Mouse (Mus musculus): ENCODE data around the gene Inhbe. TPM values are rescaled to one million over a fixed set of nuclear protein-coding genes. Genes with fewer than 3 reads are reported as not detected.

The Inhbe gene
- total RNA-seq, 1 experiment = 0.22 TPM

- no peak overlapping the region for H3K27ac ChIP-seq (ENCODE audit: insufficient read depth, low read depth, low read length, poor library complexity, severe bottlenecking)
- in situ Hi-C loops (cut with MboI; ENCODE audit: low sequenced_read_pairs in 2 of 2, unreplicated experiment in 2 of 2) = no loop called here
- TF ChIP-seq HCFC1 (IDR thresholded peaks at IDR 0.05; ENCODE audit: borderline replicate concordance, insufficient read depth, low read length) (no peak), ZC3H11A (IDR thresholded peaks at IDR 0.05; ENCODE audit: borderline replicate concordance, low read depth, low read length) (no peak), MAFK (IDR thresholded peaks at IDR 0.05; ENCODE audit: insufficient read depth, low read depth, low read length) (no peak), CHD2 (IDR thresholded peaks at IDR 0.05; ENCODE audit: low read depth, low read length) (no peak), ZNF384 (IDR thresholded peaks at IDR 0.05; ENCODE audit: low read depth, low read length) (no peak)
- H3K4me3 ChIP-seq (ENCODE audit: insufficient read depth in 1 of 2, low read depth in 1 of 2, low read length in 2 of 2, poor library complexity in 1 of 2, severe bottlenecking in 1 of 2) = no peak overlapping the region
- H3K4me1 ChIP-seq (ENCODE audit: control insufficient read depth in 2 of 2, insufficient read depth in 2 of 2, low read length in 2 of 2, poor library complexity in 1 of 2) = peaks cover 11 to 32% of the 10 kb centered on the region in 2 experiments
- H3K36me3 ChIP-seq (ENCODE audit: control insufficient read depth, insufficient read depth, low read length, poor library complexity, severe bottlenecking) = peaks cover 36% of the 10 kb centered on the region
- no peak for DNase-seq (ENCODE audit: low read depth, low spot score)
- no peaks in the 10 kb centered on the region for H3K9me3 ChIP-seq (ENCODE audit: control insufficient read depth, insufficient read depth, low read depth, low read length)
- no peak overlapping the region for H3K9ac ChIP-seq (ENCODE audit: insufficient read depth, low read depth, low read length, poor library complexity, severe bottlenecking)
These were observed 18.9 kb downstream of the Inhbe start for GRCm38 (mm10) chr10:127335271-127335670.

- DNase-seq (ENCODE audit: low read depth, low spot score) = no peak
- Histone ChIP-seq H3K9ac (ENCODE audit: insufficient read depth, low read depth, low read length, poor library complexity, severe bottlenecking) (peak overlapping the region; percentile 50), H3K36me3 (ENCODE audit: control insufficient read depth, insufficient read depth, low read length, poor library complexity, severe bottlenecking) (peaks cover 35% of the 10 kb centered on the region), H3K9me3 (ENCODE audit: control insufficient read depth, insufficient read depth, low read depth, low read length) (no peaks in the 10 kb centered on the region), H3K4me3 (ENCODE audit: insufficient read depth in 1 of 2, low read depth in 1 of 2, low read length in 2 of 2, poor library complexity in 1 of 2, severe bottlenecking in 1 of 2) (peak overlapping the region in 1 of 2 experiments; percentile 35; a peak in 1 of 4 replicates), H3K27ac (ENCODE audit: insufficient read depth, low read depth, low read length, poor library complexity, severe bottlenecking) (peak overlapping the region; percentile 14; the same call in 1 of the 2 replicates), H3K4me1 (ENCODE audit: control insufficient read depth in 2 of 2, insufficient read depth in 2 of 2, low read length in 2 of 2, poor library complexity in 1 of 2) (peaks cover 9 to 31% of the 10 kb centered on the region in 2 experiments)
- TF ChIP-seq MAFK (IDR thresholded peaks at IDR 0.05; ENCODE audit: insufficient read depth, low read depth, low read length) (no peak), CHD2 (IDR thresholded peaks at IDR 0.05; ENCODE audit: low read depth, low read length) (no peak), HCFC1 (IDR thresholded peaks at IDR 0.05; ENCODE audit: borderline replicate concordance, insufficient read depth, low read length) (no peak), ZC3H11A (IDR thresholded peaks at IDR 0.05; ENCODE audit: borderline replicate concordance, low read depth, low read length) (no peak), ZNF384 (IDR thresholded peaks at IDR 0.05; ENCODE audit: low read depth, low read length) (no peak)
- in situ Hi-C loops (cut with MboI; ENCODE audit: low sequenced_read_pairs in 2 of 2, unreplicated experiment in 2 of 2) = no loop called here
These were observed 21.1 kb downstream of the Inhbe start for GRCm38 (mm10) chr10:127333152-127333551.

GRCm38 (mm10) chr10:127332211-127332874 is 21.9 kb downstream of the Inhbe start:
- no peak for DNase-seq (ENCODE audit: low read depth, low spot score)
- TF ChIP-seq HCFC1 (IDR thresholded peaks at IDR 0.05; ENCODE audit: borderline replicate concordance, insufficient read depth, low read length) (no peak), ZNF384 (IDR thresholded peaks at IDR 0.05; ENCODE audit: low read depth, low read length) (no peak), CHD2 (IDR thresholded peaks at IDR 0.05; ENCODE audit: low read depth, low read length) (no peak), ZC3H11A (IDR thresholded peaks at IDR 0.05; ENCODE audit: borderline replicate concordance, low read depth, low read length) (no peak), MAFK (IDR thresholded peaks at IDR 0.05; ENCODE audit: insufficient read depth, low read depth, low read length) (no peak)
- Histone ChIP-seq H3K4me1 (ENCODE audit: control insufficient read depth in 2 of 2, insufficient read depth in 2 of 2, low read length in 2 of 2, poor library complexity in 1 of 2) (peaks cover 11 to 30% of the 10 kb centered on the region in 2 experiments), H3K4me3 (ENCODE audit: insufficient read depth in 1 of 2, low read depth in 1 of 2, low read length in 2 of 2, poor library complexity in 1 of 2, severe bottlenecking in 1 of 2) (peak overlapping the region; percentile 3 to 53; a peak in 3 of 4 replicates), H3K9me3 (ENCODE audit: control insufficient read depth, insufficient read depth, low read depth, low read length) (no peaks in the 10 kb centered on the region), H3K27ac (ENCODE audit: insufficient read depth, low read depth, low read length, poor library complexity, severe bottlenecking) (no peak overlapping the region; the same call in 1 of the 2 replicates), H3K36me3 (ENCODE audit: control insufficient read depth, insufficient read depth, low read length, poor library complexity, severe bottlenecking) (peaks cover 32% of the 10 kb centered on the region), H3K9ac (ENCODE audit: insufficient read depth, low read depth, low read length, poor library complexity, severe bottlenecking) (peak overlapping the region; percentile 65)
- in situ Hi-C loops (cut with MboI; ENCODE audit: low sequenced_read_pairs in 2 of 2, unreplicated experiment in 2 of 2) = no loop called here

- in situ Hi-C loops (cut with MboI; ENCODE audit: low sequenced_read_pairs in 2 of 2, unreplicated experiment in 2 of 2) = no loop called here
- H3K4me3 ChIP-seq (ENCODE audit: insufficient read depth in 1 of 2, low read depth in 1 of 2, low read length in 2 of 2, poor library complexity in 1 of 2, severe bottlenecking in 1 of 2) = no peak overlapping the region
- H3K36me3 ChIP-seq (ENCODE audit: control insufficient read depth, insufficient read depth, low read length, poor library complexity, severe bottlenecking) = peaks cover 26% of the 10 kb centered on the region; the same call in 1 of the 2 replicates
- DNase-seq (ENCODE audit: low read depth, low spot score) = no peak
- H3K9me3 ChIP-seq (ENCODE audit: control insufficient read depth, insufficient read depth, low read depth, low read length) = no peaks in the 10 kb centered on the region
- no peak overlapping the region for H3K27ac ChIP-seq (ENCODE audit: insufficient read depth, low read depth, low read length, poor library complexity, severe bottlenecking)
- no peak for TF ChIP-seq ZC3H11A (IDR thresholded peaks at IDR 0.05; ENCODE audit: borderline replicate concordance, low read depth, low read length)
- TF ChIP-seq CHD2 (IDR thresholded peaks at IDR 0.05; ENCODE audit: low read depth, low read length) = no peak
- TF ChIP-seq MAFK (IDR thresholded peaks at IDR 0.05; ENCODE audit: insufficient read depth, low read depth, low read length) = no peak
- no peak for TF ChIP-seq ZNF384 (IDR thresholded peaks at IDR 0.05; ENCODE audit: low read depth, low read length)
- TF ChIP-seq HCFC1 (IDR thresholded peaks at IDR 0.05; ENCODE audit: borderline replicate concordance, insufficient read depth, low read length) = no peak
- peaks cover 6 to 21% of the 10 kb centered on the region in 2 experiments; a peak in 2 of 4 replicates for H3K4me1 ChIP-seq (ENCODE audit: control insufficient read depth in 2 of 2, insufficient read depth in 2 of 2, low read length in 2 of 2, poor library complexity in 1 of 2)
- H3K9ac ChIP-seq (ENCODE audit: insufficient read depth, low read depth, low read length, poor library complexity, severe bottlenecking) = no peak overlapping the region
These were observed 24.0 kb downstream of the Inhbe start for GRCm38 (mm10) chr10:127330212-127330611.
